In genomic region chr5:137631171-137631570, GRCm38 (mm10) we compare ENCODE assay signal across 8 mouse cellular contexts. TPM values are rescaled to one million over a fixed set of nuclear protein-coding genes. Genes with fewer than 3 reads are reported as not detected.
DNase-seq lines count a peak whose midpoint lies in the region; ATAC-seq lines count a peak whose summit lies in the region.

No protein-coding gene starts in this region.

- no peaks in the 10 kb centered on the region for H3K9me3 ChIP-seq in heart, embryonic 14.5 days (ENCODE audit: control insufficient read depth, low read length)
- H3K9me3 ChIP-seq in megakaryocyte, embryonic 14.5 days = no peaks in the 10 kb centered on the region
- H3K9me3 ChIP-seq in stomach, embryonic 15.5 days = no peaks in the 10 kb centered on the region

- H3K4me2 ChIP-seq in heart, embryonic 14.5 days (ENCODE audit: low read length) = peak overlapping the region; percentile 96
- H3K4me2 ChIP-seq in stomach, embryonic 15.5 days = peak overlapping the region; percentile 87

- H3K36me3 ChIP-seq in heart, embryonic 14.5 days (ENCODE audit: control insufficient read depth, insufficient read depth, low read length) = peaks cover 39% of the 10 kb centered on the region
- H3K36me3 ChIP-seq in megakaryocyte, embryonic 14.5 days (replicated peaks; ENCODE audit: low read length) = peaks cover 38% of the 10 kb centered on the region
- H3K36me3 ChIP-seq in stomach, embryonic 15.5 days = peaks cover 27% of the 10 kb centered on the region

- peak overlapping the region; percentile 95; the same call in 1 of the 2 replicates for H3K9ac ChIP-seq in heart, embryonic 14.5 days (ENCODE audit: low read length)
- H3K9ac ChIP-seq in stomach, embryonic 15.5 days = 0 out of 2 replicates have a peak overlapping the region, but pooled peaks have one; percentile 4

- H3K27ac ChIP-seq in heart, embryonic 14.5 days (replicated peaks in 1 of 2; ENCODE audit: control insufficient read depth in 1 of 2, insufficient read depth in 1 of 2, low read depth in 2 of 2, low read length in 2 of 2) = peak overlapping the region; percentile 65 to 70
- H3K27ac ChIP-seq in stomach, embryonic 15.5 days = peak overlapping the region; percentile 96

- no peaks in the 10 kb centered on the region for H3K27me3 ChIP-seq in heart, embryonic 14.5 days (ENCODE audit: control insufficient read depth, insufficient read depth, low read length)
- no peaks in the 10 kb centered on the region for H3K27me3 ChIP-seq in megakaryocyte, embryonic 14.5 days (replicated peaks)
- no peaks in the 10 kb centered on the region for H3K27me3 ChIP-seq in stomach, embryonic 15.5 days (replicated peaks)

- peaks cover 21 to 29% of the 10 kb centered on the region in 2 experiments for H3K4me1 ChIP-seq in heart, embryonic 14.5 days (ENCODE audit: control insufficient read depth in 2 of 2, insufficient read depth in 2 of 2, low read length in 2 of 2)
- peaks cover 69% of the 10 kb centered on the region for H3K4me1 ChIP-seq in megakaryocyte, embryonic 14.5 days
- H3K4me1 ChIP-seq in stomach, embryonic 15.5 days = peaks cover 33% of the 10 kb centered on the region

- peak overlapping the region in 1 of 2 experiments; percentile 87; a peak in 1 of 4 replicates for H3K4me3 ChIP-seq in heart, embryonic 14.5 days (ENCODE audit: control insufficient read depth in 1 of 2, insufficient read depth in 1 of 2, low read depth in 1 of 2, low read length in 2 of 2)
- peak overlapping the region; percentile 100 for H3K4me3 ChIP-seq in megakaryocyte, embryonic 14.5 days (replicated peaks)
- peak overlapping the region; percentile 79 for H3K4me3 ChIP-seq in stomach, embryonic 15.5 days (replicated peaks)

- ATAC-seq in heart, embryonic 14.5 days (ENCODE audit: insufficient number of reproducible peaks, insufficient read depth, low FRiP score, low read depth) = no peak
- no peak for ATAC-seq in stomach, embryonic 15.5 days (ENCODE audit: insufficient read depth, low FRiP score, low read depth)

- DNase-seq in CD4-positive helper T cell, adult 2 months (ENCODE audit: low read depth, low spot score) = peak; percentile 86
- peak; percentile 88 for DNase-seq in T-cell, adult 2 months (ENCODE audit: low spot score)
- DNase-seq in layer of hippocampus, adult 9-11 months = peak; percentile 74
- no peak for DNase-seq in frontal cortex, postnatal 10 days (ENCODE audit: low spot score in 2 of 2)
- DNase-seq in Muller cell, postnatal 12 days (ENCODE audit: inconsistent ontology term) = no peak

- WGBS in heart, embryonic 14.5 days = 49% methylated on average over 9 of the region's 9 CpGs
- 47% methylated on average over 9 of the region's 9 CpGs for WGBS in stomach, embryonic 15.5 days

RNA-seq across cellular contexts. Expression of gene Gm20605, which starts 2.2 kb away (rescaled TPM):
- polyA plus RNA-seq in heart, embryonic 14.5 days (2014; fragmentation: Nextera tagmentation; extraction: Ambion mirVana) = 5.2 and 5.6 TPM in 2 replicates
- polyA plus RNA-seq in megakaryocyte, embryonic 14.5 days (2012; ENCODE audit: insufficient read depth, low replicate concordance) = 5.6 and 30.5 TPM in 2 replicates
- polyA plus RNA-seq in stomach, embryonic 15.5 days (2015; fragmentation: Nextera tagmentation; extraction: Ambion mirVana) = 6.6 and 9.4 TPM in 2 replicates

RNA-seq across cellular contexts. Expression of gene Lrch4, which starts 2.2 kb away (rescaled TPM):
- 22.7 and 23.9 TPM in 2 replicates for polyA plus RNA-seq in heart, embryonic 14.5 days (2014; fragmentation: Nextera tagmentation; extraction: Ambion mirVana)
- 138 and 187 TPM in 2 replicates for polyA plus RNA-seq in megakaryocyte, embryonic 14.5 days (2012; ENCODE audit: insufficient read depth, low replicate concordance)
- 36.0 and 38.5 TPM in 2 replicates for polyA plus RNA-seq in stomach, embryonic 15.5 days (2015; fragmentation: Nextera tagmentation; extraction: Ambion mirVana)

RNA-seq across cellular contexts. Expression of gene Fbxo24, which starts 2.4 kb away (rescaled TPM):
- 0.20 TPM in 1 of 2 replicates, not detected in the other for polyA plus RNA-seq in heart, embryonic 14.5 days (2014; fragmentation: Nextera tagmentation; extraction: Ambion mirVana)
- 0.15 TPM in 1 of 2 replicates, not detected in the other for polyA plus RNA-seq in megakaryocyte, embryonic 14.5 days (2012; ENCODE audit: insufficient read depth, low replicate concordance)
- polyA plus RNA-seq in stomach, embryonic 15.5 days (2015; fragmentation: Nextera tagmentation; extraction: Ambion mirVana) = 0.13 and 0.26 TPM in 2 replicates

RNA-seq across cellular contexts. Expression of gene Sap25, which starts 10.0 kb away (rescaled TPM):
- 4.3 and 4.6 TPM in 2 replicates for polyA plus RNA-seq in heart, embryonic 14.5 days (2014; fragmentation: Nextera tagmentation; extraction: Ambion mirVana)
- 62.2 and 72.5 TPM in 2 replicates for polyA plus RNA-seq in megakaryocyte, embryonic 14.5 days (2012; ENCODE audit: insufficient read depth, low replicate concordance)
- 5.8 and 8.9 TPM in 2 replicates for polyA plus RNA-seq in stomach, embryonic 15.5 days (2015; fragmentation: Nextera tagmentation; extraction: Ambion mirVana)

RNA-seq across cellular contexts. Expression of gene Irs3, which starts 14.3 kb away (rescaled TPM):
- 0.11 TPM in 2 replicates for polyA plus RNA-seq in heart, embryonic 14.5 days (2014; fragmentation: Nextera tagmentation; extraction: Ambion mirVana)
- 0.95 TPM in 1 of 2 replicates, not detected in the other for polyA plus RNA-seq in megakaryocyte, embryonic 14.5 days (2012; ENCODE audit: insufficient read depth, low replicate concordance)
- 0.06 and 0.09 TPM in 2 replicates for polyA plus RNA-seq in stomach, embryonic 15.5 days (2015; fragmentation: Nextera tagmentation; extraction: Ambion mirVana)

Comparison
In these comparisons a context has a peak if more than half of its experiments do, and no peak if none do; other contexts are left out.
1. DNase-seq: peak in CD4-positive helper T cell, adult 2 months (single experiment), T-cell, adult 2 months (single experiment) and layer of hippocampus, adult 9-11 months (single experiment); none in frontal cortex, postnatal 10 days (0 of 2) and Muller cell, postnatal 12 days (single experiment).